Mouse (Mus musculus): Measurements from ENCODE around the gene 6430531B16Rik. TPM values are rescaled to one million over a fixed set of nuclear protein-coding genes. Genes with fewer than 3 reads are reported as not detected.

Gene 6430531B16Rik
- polyA plus RNA-seq, 1 experiment from 2014 or later = not detected

DNA sequence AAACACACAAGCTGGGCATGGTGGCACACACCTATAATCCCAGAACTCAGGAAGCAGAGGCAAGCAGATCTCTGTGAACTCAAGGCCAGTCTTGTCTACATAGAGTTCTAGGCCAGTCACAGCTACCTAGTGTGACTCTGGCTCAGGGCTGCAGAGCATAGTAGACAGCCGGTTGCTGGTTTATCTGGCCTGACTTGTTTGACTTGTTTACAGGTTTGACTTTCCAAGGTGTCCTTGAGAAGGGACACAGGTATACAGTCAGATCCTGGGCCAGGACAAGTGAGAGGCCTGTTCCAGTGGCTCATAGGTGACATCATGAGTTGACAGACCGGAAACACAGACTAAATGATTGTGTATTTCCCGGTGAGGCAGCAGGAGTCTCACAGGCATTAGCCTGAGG, 41.4 kb downstream of the 6430531B16Rik start:
- no peak overlapping the region for H3K9ac ChIP-seq (ENCODE audit: low read depth, low read length)
- peaks cover 19% of the 10 kb centered on the region for H3K27me3 ChIP-seq (replicated peaks; ENCODE audit: control insufficient read depth, insufficient read depth, low read length)
- H3K4me3 ChIP-seq (ENCODE audit: low read depth, low read length) = no peak overlapping the region
- no peak overlapping the region for H3K4me2 ChIP-seq
- H3K27ac ChIP-seq (ENCODE audit: low read depth, low read length) = no peak overlapping the region
- no peaks in the 10 kb centered on the region for H3K36me3 ChIP-seq (ENCODE audit: control insufficient read depth, insufficient read depth, low read length)
- no peaks in the 10 kb centered on the region for H3K9me3 ChIP-seq (ENCODE audit: control insufficient read depth, low read length)
- H3K4me1 ChIP-seq (replicated peaks; ENCODE audit: control insufficient read depth, insufficient read depth, low read length) = no peaks in the 10 kb centered on the region
- ATAC-seq (replicated peaks; ENCODE audit: low FRiP score) (no peak), DNase-seq (ENCODE audit: low spot score) (no peak)
- 66% methylated on average over 3 of the region's 3 CpGs for WGBS

GRCm38 (mm10) chr7:139936705-139937104, 41.9 kb downstream of the 6430531B16Rik start:
- H3K4me2 ChIP-seq = no peak overlapping the region
- no peaks in the 10 kb centered on the region for H3K4me1 ChIP-seq (replicated peaks; ENCODE audit: control insufficient read depth, insufficient read depth, low read length)
- H3K36me3 ChIP-seq (ENCODE audit: control insufficient read depth, insufficient read depth, low read length) = no peaks in the 10 kb centered on the region
- ATAC-seq (replicated peaks; ENCODE audit: low FRiP score) = no peak
- H3K9me3 ChIP-seq (ENCODE audit: control insufficient read depth, low read length) = no peaks in the 10 kb centered on the region
- no peak overlapping the region for H3K9ac ChIP-seq (ENCODE audit: low read depth, low read length)
- H3K4me3 ChIP-seq (ENCODE audit: low read depth, low read length) = no peak overlapping the region
- H3K27me3 ChIP-seq (replicated peaks; ENCODE audit: control insufficient read depth, insufficient read depth, low read length) = peaks cover 14% of the 10 kb centered on the region
- H3K27ac ChIP-seq (ENCODE audit: low read depth, low read length) = no peak overlapping the region
- WGBS = 77% methylated on average over 10 of the region's 10 CpGs
- DNase-seq (ENCODE audit: low spot score) = no peak

DNA sequence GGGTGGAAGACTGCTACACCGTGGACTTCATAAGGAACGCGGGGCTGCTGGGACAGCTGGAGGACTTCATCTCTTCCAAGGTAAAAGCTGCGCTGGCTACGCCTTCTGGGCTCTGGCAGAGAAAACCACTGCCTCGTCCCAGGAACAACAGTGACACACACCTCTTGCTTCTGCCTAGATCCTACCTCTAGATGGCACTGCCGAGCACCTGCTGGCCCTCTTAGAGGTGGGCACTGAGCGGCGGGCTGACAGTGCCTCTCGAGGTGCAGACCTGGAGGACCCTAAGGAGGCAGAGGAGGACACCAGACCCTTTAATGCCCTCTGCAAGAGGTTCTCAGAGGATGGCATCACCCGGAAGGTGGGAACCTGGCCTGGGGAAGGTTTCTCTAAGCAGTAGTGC, 47.8 kb downstream of the 6430531B16Rik start:
- H3K9me3 ChIP-seq (ENCODE audit: control insufficient read depth, low read length) = no peaks in the 10 kb centered on the region
- ATAC-seq (replicated peaks; ENCODE audit: low FRiP score) = peak; percentile 63; the same call in 1 of the 2 replicates
- no peaks in the 10 kb centered on the region for H3K36me3 ChIP-seq (ENCODE audit: control insufficient read depth, insufficient read depth, low read length)
- WGBS = 19% methylated on average over 11 of the region's 11 CpGs
- H3K27me3 ChIP-seq (replicated peaks; ENCODE audit: control insufficient read depth, insufficient read depth, low read length) = no peaks in the 10 kb centered on the region
- H3K4me1 ChIP-seq (replicated peaks; ENCODE audit: control insufficient read depth, insufficient read depth, low read length) = no peaks in the 10 kb centered on the region
- H3K27ac ChIP-seq (ENCODE audit: low read depth, low read length) = no peak overlapping the region
- H3K9ac ChIP-seq (ENCODE audit: low read depth, low read length) = no peak overlapping the region
- DNase-seq (ENCODE audit: low spot score) = no peak
- H3K4me3 ChIP-seq (ENCODE audit: low read depth, low read length) = no peak overlapping the region
- no peak overlapping the region for H3K4me2 ChIP-seq

MicroRNA genes within 50 kb of the gene (microRNA counts, 519-probe panel; counts per million panel counts)
- microRNA mmu-miR-202-3p = not detected
- not detected for microRNA mmu-miR-202-5p

Small RNAs within 50 kb of the gene (microRNA-seq; reads per million reads assigned to microRNA genes)
- gene Mir202 (ENCODE audit: borderline number of aligned reads) (not detected), gene Mir7062 (ENCODE audit: borderline number of aligned reads) (2.1 reads per million), gene mmu-mir-7686 (ENCODE audit: borderline number of aligned reads) (not detected)

Other genes with a start within 250 kb of the 6430531B16Rik start
- 0.08 TPM in 1 of 2 replicates, not detected in the other for gene Adgra1, start 144.6 kb downstream of the 6430531B16Rik start, polyA plus RNA-seq (2014; fragmentation: Nextera tagmentation; extraction: Ambion mirVana)
- gene Kndc1, start 84.1 kb downstream of the 6430531B16Rik start, polyA plus RNA-seq (2014; fragmentation: Nextera tagmentation; extraction: Ambion mirVana) = not detected in 2 replicates
- not detected in 2 replicates for gene Utf1, start 35.0 kb downstream of the 6430531B16Rik start, polyA plus RNA-seq (2014; fragmentation: Nextera tagmentation; extraction: Ambion mirVana)
- 1.1 and 1.4 TPM in 2 replicates for gene Adam8, start 13.8 kb upstream of the 6430531B16Rik start, polyA plus RNA-seq (2014; fragmentation: Nextera tagmentation; extraction: Ambion mirVana)
- gene Zfp511, start 57.6 kb upstream of the 6430531B16Rik start, polyA plus RNA-seq (2014; fragmentation: Nextera tagmentation; extraction: Ambion mirVana) = 41.4 and 44.6 TPM in 2 replicates
- gene Tubgcp2, start 57.9 kb upstream of the 6430531B16Rik start, polyA plus RNA-seq (2014; fragmentation: Nextera tagmentation; extraction: Ambion mirVana) = 45.1 and 52.6 TPM in 2 replicates
- 0.11 TPM in 1 of 2 replicates, not detected in the other for gene Msx3, start 70.3 kb upstream of the 6430531B16Rik start, polyA plus RNA-seq (2014; fragmentation: Nextera tagmentation; extraction: Ambion mirVana)
- gene Caly, start 103.8 kb upstream of the 6430531B16Rik start, polyA plus RNA-seq (2014; fragmentation: Nextera tagmentation; extraction: Ambion mirVana) = 0.19 and 0.52 TPM in 2 replicates
- not detected in 2 replicates for gene Prap1, start 114.6 kb upstream of the 6430531B16Rik start, polyA plus RNA-seq (2014; fragmentation: Nextera tagmentation; extraction: Ambion mirVana)
- gene Fuom, start 123.7 kb upstream of the 6430531B16Rik start, polyA plus RNA-seq (2014; fragmentation: Nextera tagmentation; extraction: Ambion mirVana) = 12.7 and 13.5 TPM in 2 replicates
- gene Paox, start 137.0 kb upstream of the 6430531B16Rik start, polyA plus RNA-seq (2014; fragmentation: Nextera tagmentation; extraction: Ambion mirVana) = 18.2 and 20.7 TPM in 2 replicates
- gene Echs1, start 137.7 kb upstream of the 6430531B16Rik start, polyA plus RNA-seq (2014; fragmentation: Nextera tagmentation; extraction: Ambion mirVana) = 119 and 129 TPM in 2 replicates
- gene Mtg1, start 158.8 kb upstream of the 6430531B16Rik start, polyA plus RNA-seq (2014; fragmentation: Nextera tagmentation; extraction: Ambion mirVana) = 41.6 and 46.8 TPM in 2 replicates
- not detected in 2 replicates for gene Sprn, start 176.1 kb upstream of the 6430531B16Rik start, polyA plus RNA-seq (2014; fragmentation: Nextera tagmentation; extraction: Ambion mirVana)
- not detected in 2 replicates for gene Olfr522, start 186.0 kb upstream of the 6430531B16Rik start, polyA plus RNA-seq (2014; fragmentation: Nextera tagmentation; extraction: Ambion mirVana)
- gene Olfr523, start 194.5 kb upstream of the 6430531B16Rik start, polyA plus RNA-seq (2014; fragmentation: Nextera tagmentation; extraction: Ambion mirVana) = not detected in 2 replicates
- not detected in 2 replicates for gene Olfr524, start 227.2 kb upstream of the 6430531B16Rik start, polyA plus RNA-seq (2014; fragmentation: Nextera tagmentation; extraction: Ambion mirVana)
- 0.09 TPM in 1 of 2 replicates, not detected in the other for gene Cd163l1, start 239.5 kb upstream of the 6430531B16Rik start, polyA plus RNA-seq (2014; fragmentation: Nextera tagmentation; extraction: Ambion mirVana)